ENCODE assay signal across 8 mouse cellular contexts in genomic region chr11:58302774-58303445, GRCm38 (mm10). TPM values are rescaled to one million over a fixed set of nuclear protein-coding genes. Genes with fewer than 3 reads are reported as not detected.
DNase-seq lines count a peak whose midpoint lies in the region; ATAC-seq and TF ChIP-seq lines count a peak whose summit lies in the region.

No protein-coding gene starts in this region.

- no peaks in the 10 kb centered on the region for H3K79me2 ChIP-seq in heart, adult 2 months (replicated peaks; ENCODE audit: control insufficient read depth, insufficient read depth, low read length)

- no peak for TF ChIP-seq CTCF in heart, adult 2 months (IDR thresholded peaks at IDR 0.05)
- TF ChIP-seq CTCF in E14TG2a.4 (conservative IDR thresholded peaks at IDR 0.05; ENCODE audit: low read length) = no peak
- no peak for TF ChIP-seq CTCF in forebrain, postnatal 0 days (IDR thresholded peaks at IDR 0.05; ENCODE audit: low read depth)

- 1% methylated on average over 26 of the region's 26 CpGs for WGBS in heart, adult 2 months
- WGBS in forebrain, postnatal 0 days = 2% methylated on average over 26 of the region's 26 CpGs

- H3K36me3 ChIP-seq in heart, adult 2 months (ENCODE audit: control insufficient read depth, insufficient read depth, low read length) = no peaks in the 10 kb centered on the region
- H3K36me3 ChIP-seq in E14TG2a.4 (ENCODE audit: insufficient read depth, low read length) = no peaks in the 10 kb centered on the region
- H3K36me3 ChIP-seq in forebrain, postnatal 0 days (ENCODE audit: insufficient read depth) = no peaks in the 10 kb centered on the region

- H3K9me3 ChIP-seq in E14TG2a.4 (ENCODE audit: low read length) = no peaks in the 10 kb centered on the region
- H3K9me3 ChIP-seq in forebrain, postnatal 0 days (ENCODE audit: low read length) = no peaks in the 10 kb centered on the region

- no peak for ATAC-seq in forebrain, postnatal 0 days
- peak; percentile 20 for ATAC-seq in megakaryocyte, adult 5-6 weeks (ENCODE audit: poor library complexity, severe bottlenecking)

- no peaks in the 10 kb centered on the region for H3K27me3 ChIP-seq in heart, adult 2 months (ENCODE audit: control insufficient read depth, insufficient read depth, low read length)
- no peaks in the 10 kb centered on the region for H3K27me3 ChIP-seq in E14TG2a.4 (ENCODE audit: insufficient read depth, low read length)
- no peaks in the 10 kb centered on the region for H3K27me3 ChIP-seq in forebrain, postnatal 0 days (ENCODE audit: insufficient read depth, low read length)

- H3K27ac ChIP-seq in heart, adult 2 months = peak overlapping the region; percentile 85
- H3K27ac ChIP-seq in forebrain, postnatal 0 days (ENCODE audit: low read depth, low read length) = peak overlapping the region; percentile 82

- intact Hi-C loops in heart, adult 2 months (cut with DNase I) = loop anchor here (1.0 to 10.0 kb wide), 5 partner anchors 26 to 338 kb away; partner anchors contain the start of gene Cnot8
- intact Hi-C loops in heart, postnatal 14 days (cut with DNase I) = loop anchor here (5.0 to 10.0 kb wide), 4 partner anchors 99 to 334 kb away; partner anchors contain the start of gene Olfr332

- H3K4me2 ChIP-seq in forebrain, postnatal 0 days (ENCODE audit: low read depth) = peak overlapping the region; percentile 59

- peaks cover 4% of the 10 kb centered on the region; the same call in 1 of the 2 replicates for H3K4me1 ChIP-seq in heart, adult 2 months (ENCODE audit: control insufficient read depth, insufficient read depth, low read length)
- H3K4me1 ChIP-seq in E14TG2a.4 (replicated peaks; ENCODE audit: low read depth, low read length) = peaks cover 26% of the 10 kb centered on the region
- peaks cover 7% of the 10 kb centered on the region for H3K4me1 ChIP-seq in forebrain, postnatal 0 days (ENCODE audit: insufficient read depth)

- peak overlapping the region; percentile 76 for H3K9ac ChIP-seq in heart, adult 2 months (ENCODE audit: low read depth, low read length)
- H3K9ac ChIP-seq in forebrain, postnatal 0 days = peak overlapping the region; percentile 50

- no peak for TF ChIP-seq POLR2A in heart, adult 2 months (IDR thresholded peaks at IDR 0.05; ENCODE audit: insufficient read depth, low read depth, low read length)

- DNase-seq in heart, adult 2 months = no peak
- no peak for DNase-seq in heart, postnatal 14 days
- no peak for DNase-seq in forebrain, postnatal 0 days
- DNase-seq in spleen, postnatal 36 days (ENCODE audit: low spot score in 2 of 2) = no peak
- DNase-seq in right cerebral cortex, postnatal 36 days (ENCODE audit: low spot score in 2 of 2) = no peak
- DNase-seq in gastrocnemius, adult 18-20 months (ENCODE audit: low spot score) = no peak

- peak overlapping the region; percentile 43 for H3K4me3 ChIP-seq in heart, adult 2 months
- H3K4me3 ChIP-seq in E14TG2a.4 (replicated peaks; ENCODE audit: low read length) = peak overlapping the region; percentile 83
- peak overlapping the region; percentile 46 for H3K4me3 ChIP-seq in forebrain, postnatal 0 days (ENCODE audit: low read depth, low read length)

- no peak for TF ChIP-seq EP300 in heart, adult 2 months (IDR thresholded peaks at IDR 0.05; ENCODE audit: insufficient read depth, low read depth, low read length)

RNA-seq across cellular contexts. Expression of gene Zfp692, which starts 4.0 kb away (rescaled TPM):
- total RNA-seq in heart, adult 2 months (2021) = 1 to 10 TPM; 3.1 to 4.4 TPM
- 9.8 and 11.3 TPM in 2 replicates for polyA plus RNA-seq in heart, adult 2 months (2012; rRNA removed)
- total RNA-seq in heart, postnatal 14 days (2021) = 1 to 10 TPM; 3.9 to 4.7 TPM
- total RNA-seq in forebrain, postnatal 0 days (2014; rRNA removed) = 25.6 and 30.0 TPM in 2 replicates
- 14.8 and 17.7 TPM in 2 replicates for polyA plus RNA-seq in forebrain, postnatal 0 days (2015; fragmentation: Nextera tagmentation; extraction: Ambion mirVana)
- 5.6 and 9.7 TPM in 2 replicates for total RNA-seq in megakaryocyte, adult 5-6 weeks (2015)
- 8.6 and 9.2 TPM in 2 replicates for total RNA-seq in megakaryocyte, adult 5-6 weeks (2017)
- 1 to 10 TPM; 3.9 to 4.1 TPM for total RNA-seq in gastrocnemius, adult 18-20 months (2021)

RNA-seq across cellular contexts. Expression of gene Zfp672, which starts 27.2 kb away (rescaled TPM):
- 10 to 100 TPM; 41.9 to 48.7 TPM for total RNA-seq in heart, adult 2 months (2021)
- polyA plus RNA-seq in heart, adult 2 months (2012; rRNA removed) = 33.8 and 38.4 TPM in 2 replicates
- total RNA-seq in heart, postnatal 14 days (2021) = 10 to 100 TPM; 48.9 to 53.1 TPM
- 41.5 and 41.7 TPM in 2 replicates for total RNA-seq in forebrain, postnatal 0 days (2014; rRNA removed)
- 38.8 and 41.2 TPM in 2 replicates for polyA plus RNA-seq in forebrain, postnatal 0 days (2015; fragmentation: Nextera tagmentation; extraction: Ambion mirVana)
- total RNA-seq in megakaryocyte, adult 5-6 weeks (2015) = 26.9 and 28.8 TPM in 2 replicates
- total RNA-seq in megakaryocyte, adult 5-6 weeks (2017) = 14.7 and 19.2 TPM in 2 replicates
- total RNA-seq in gastrocnemius, adult 18-20 months (2021) = 10 to 100 TPM; 33.2 to 45.7 TPM

RNA-seq across cellular contexts. Expression of gene Sh3bp5l, which starts 27.6 kb away (rescaled TPM):
- total RNA-seq in heart, adult 2 months (2021) = 10 to 100 TPM; 28.4 to 33.9 TPM
- polyA plus RNA-seq in heart, adult 2 months (2012; rRNA removed) = 22.8 and 30.4 TPM in 2 replicates
- 10 to 100 TPM; 45.6 to 49.5 TPM for total RNA-seq in heart, postnatal 14 days (2021)
- 43.1 and 44.3 TPM in 2 replicates for total RNA-seq in forebrain, postnatal 0 days (2014; rRNA removed)
- 35.8 and 44.9 TPM in 2 replicates for polyA plus RNA-seq in forebrain, postnatal 0 days (2015; fragmentation: Nextera tagmentation; extraction: Ambion mirVana)
- 3.8 and 4.1 TPM in 2 replicates for total RNA-seq in megakaryocyte, adult 5-6 weeks (2015)
- 13.6 and 20.5 TPM in 2 replicates for total RNA-seq in megakaryocyte, adult 5-6 weeks (2017)
- 10 to 100 TPM; 22.4 to 23.3 TPM for total RNA-seq in gastrocnemius, adult 18-20 months (2021)

RNA-seq across cellular contexts. Expression of gene 4930438A08Rik, which starts 28.3 kb away (rescaled TPM):
- total RNA-seq in heart, adult 2 months (2021) = not detected
- polyA plus RNA-seq in heart, adult 2 months (2012; rRNA removed) = not detected in 2 replicates
- total RNA-seq in heart, postnatal 14 days (2021) = not detected
- not detected in 2 replicates for total RNA-seq in forebrain, postnatal 0 days (2014; rRNA removed)
- polyA plus RNA-seq in forebrain, postnatal 0 days (2015; fragmentation: Nextera tagmentation; extraction: Ambion mirVana) = 0.10 TPM in 1 of 2 replicates, not detected in the other
- 12.5 and 18.7 TPM in 2 replicates for total RNA-seq in megakaryocyte, adult 5-6 weeks (2015)
- 23.6 and 30.1 TPM in 2 replicates for total RNA-seq in megakaryocyte, adult 5-6 weeks (2017)
- not detected for total RNA-seq in gastrocnemius, adult 18-20 months (2021)
